Mouse (Mus musculus): Measurements from ENCODE around the gene Cd59b.

GRCm38 (mm10) chr2:104023096-104023495, 46.6 kb upstream of the Cd59b start:
- no peak for TF ChIP-seq TAL1 (IDR thresholded peaks at IDR 0.05; ENCODE audit: low read length)
- no peak for TF ChIP-seq GATA1 (IDR thresholded peaks at IDR 0.05; ENCODE audit: low read length)

Measured in erythroblast, embryonic 14.5 days (primary cell).